Mouse (Mus musculus) lung, adult 2 months (tissue): ENCODE measurements around the gene 4930438A08Rik.

Experiments used
- CTCF ChIP-seq: fragments of 200-500 bp; IDR thresholded peaks from 2 replicates; pipeline ENCODE4 v1.5.1; 2011; ENCODE audit warnings: mild to moderate bottlenecking, low read length, control low read depth; ENCODE audit not compliant: insufficient read depth
- POLR2A ChIP-seq: fragments of 200-500 bp; IDR thresholded peaks from 2 replicates; pipeline ENCODE4 v1.6.1; 2011; ENCODE audit warnings: low read depth, mild to moderate bottlenecking, control low read depth, low read length, borderline replicate concordance; ENCODE audit errors: extremely low read depth

DNA sequence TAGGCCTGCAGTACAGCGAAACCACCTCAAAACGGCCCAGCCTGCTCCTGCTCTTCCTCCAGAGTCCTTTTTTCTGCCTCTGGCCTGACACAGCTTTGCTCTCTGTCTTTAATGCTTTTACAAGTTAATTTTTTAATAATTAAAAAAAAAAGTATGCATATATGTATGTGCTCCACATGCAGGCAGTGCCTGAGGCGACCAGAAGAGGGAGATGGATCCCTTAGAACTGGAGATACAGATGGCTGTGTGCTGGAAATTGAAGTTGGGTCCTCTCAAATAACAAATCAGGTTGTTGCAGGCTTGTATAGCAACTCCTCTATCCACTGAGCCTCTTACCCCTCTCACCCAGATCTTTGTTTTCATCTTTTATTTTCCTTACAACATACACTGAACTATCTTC lies 52.2 kb downstream of the 4930438A08Rik start:
- TF ChIP-seq CTCF: no peak
- TF ChIP-seq POLR2A: no peak
